Mouse (Mus musculus) MEL (cell line): Measurements from ENCODE around the gene Cers6.

ENCODE experiments used
- CTCF ChIP-seq, 3 experiments: IDR thresholded peaks in 2 of 3; conservative IDR thresholded peaks in 1 of 3; 2 replicates each; pipeline ENCODE4 v1.5.1; 2011 to 2012; ENCODE audit warnings: low read length in 3 of 3, low read depth in 2 of 3, mild to moderate bottlenecking in 2 of 3, improper control_type of control experiment in 1 of 3, inconsistent platforms in 1 of 3, mixed read lengths in 1 of 3, moderate library complexity in 1 of 3; ENCODE audit not compliant: control insufficient read depth in 1 of 3, insufficient read depth in 1 of 3, poor library complexity in 1 of 3, severe bottlenecking in 1 of 3
- HCFC1 ChIP-seq: IDR thresholded peaks from 2 replicates; pipeline ENCODE4 v1.6.1; 2012; ENCODE audit warnings: low read depth, mild to moderate bottlenecking, inconsistent platforms, low read length, improper control_type of control experiment, moderate library complexity
- MAZ ChIP-seq: IDR thresholded peaks from 2 replicates; pipeline ENCODE4 v1.6.1; 2012; ENCODE audit warnings: low read depth, mild to moderate bottlenecking, inconsistent platforms, low read length, improper control_type of control experiment
- SMC3 ChIP-seq: IDR thresholded peaks from 2 replicates; pipeline ENCODE4 v1.6.1; 2011; ENCODE audit warnings: low read depth, low read length, improper control_type of control experiment

- TF ChIP-seq CTCF (IDR thresholded peaks at IDR 0.05 in 2 of 3, conservative IDR thresholded peaks at IDR 0.05 in 1 of 3; ENCODE audit: control insufficient read depth in 1 of 3, insufficient read depth in 1 of 3, low read depth in 2 of 3, low read length in 3 of 3, poor library complexity in 1 of 3, severe bottlenecking in 1 of 3) (no peak), SMC3 (no peak), HCFC1 (no peak), MAZ (no peak)
These were observed 248.5 kb downstream of the Cers6 start for GRCm38 (mm10) chr2:69109710-69110109.
